Mouse (Mus musculus): Measurements from ENCODE around the gene Pcif1.

DNA sequence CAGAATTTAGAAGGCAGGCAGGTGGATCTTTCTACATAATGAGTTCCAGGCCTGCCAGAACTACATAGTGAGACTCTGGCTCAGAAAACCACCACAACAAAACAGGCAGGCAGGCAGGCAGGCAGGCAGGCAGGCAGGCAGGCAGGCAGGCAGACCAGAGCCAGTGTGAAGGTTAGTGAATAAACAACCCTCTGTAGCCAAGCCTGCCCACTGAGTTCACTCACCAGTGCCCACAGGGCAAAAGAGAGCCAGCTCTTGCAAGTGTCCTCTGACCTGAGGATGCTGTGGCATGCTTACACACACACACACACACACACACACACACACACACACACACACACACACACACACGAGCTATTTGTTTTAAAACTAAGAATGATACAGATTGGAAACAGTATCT is 24.4 kb downstream of the Pcif1 start:
- TF ChIP-seq EP300 (IDR thresholded peaks at IDR 0.05; ENCODE audit: low read depth) = no peak
- TF ChIP-seq CTCF (IDR thresholded peaks at IDR 0.05; ENCODE audit: low read depth) = no peak
